Mouse (Mus musculus) thymus, adult 2 months (tissue): ENCODE measurements around the gene Rnf181.

ENCODE experiments used
- CTCF ChIP-seq: fragments of 200-500 bp; IDR thresholded peaks from 2 replicates; pipeline ENCODE4 v1.5.1; 2012; ENCODE audit warnings: mild to moderate bottlenecking, control low read depth, low read length, moderate library complexity, borderline replicate concordance; ENCODE audit not compliant: control insufficient read depth, poor library complexity, insufficient read depth; ENCODE audit errors: extremely low read depth
- POLR2A ChIP-seq: fragments of 200-500 bp; IDR thresholded peaks from 2 replicates; pipeline ENCODE4 v1.6.1; 2012; ENCODE audit warnings: mild to moderate bottlenecking, low read length, control low read depth, moderate library complexity; ENCODE audit not compliant: control insufficient read depth, poor library complexity, insufficient read depth; ENCODE audit errors: extremely low read depth

DNA sequence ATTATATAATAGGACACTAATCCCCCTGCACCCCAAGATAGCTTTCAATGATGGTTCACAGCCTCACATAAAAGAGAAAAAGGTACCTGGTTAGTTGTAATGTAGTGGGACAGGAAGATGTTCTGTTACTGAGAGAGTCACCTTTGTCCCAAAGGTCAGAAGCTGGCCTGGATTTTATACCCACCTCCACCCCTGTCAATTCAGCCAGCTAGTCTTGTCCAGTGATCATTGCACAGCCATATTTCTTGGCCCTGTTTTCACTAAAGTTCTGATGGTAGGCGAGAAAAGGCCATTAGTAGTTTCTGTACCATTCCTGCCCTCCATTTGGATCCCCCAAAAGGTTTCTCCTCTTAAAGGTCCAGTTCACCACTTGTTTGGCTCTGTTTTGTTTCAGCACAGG is 12.7 kb downstream of the Rnf181 start:
- TF ChIP-seq POLR2A (no peak), CTCF (no peak)
